Mouse (Mus musculus) embryonic facial prominence, embryonic 13.5 days (tissue): ENCODE results near the gene Kif2a. TPM values are rescaled to one million over a fixed set of nuclear protein-coding genes. Genes with fewer than 3 reads are reported as not detected.
"Not testable (repeated sequence)": the region's sequence is repeated elsewhere in the genome, so short reads cannot be mapped to it uniquely, and the experiment has no call there.

Experiments used
- ATAC-seq: fragments of 200-750 bp; cut with Nextera tagmentation; 2 replicates; pipeline ENCODE4 v1.8.0; 2017; ENCODE audit warnings: low read depth; ENCODE audit not compliant: insufficient number of reproducible peaks, insufficient read depth, low FRiP score, low TSS enrichment
- H3K27ac ChIP-seq: fragments of 300-500 bp; sonication (generic); 2 replicates; pipeline ENCODE4 v1.5.1; 2015; ENCODE audit warnings: moderate library complexity, mild to moderate bottlenecking, inconsistent platforms
- H3K27me3 ChIP-seq: fragments of 300-500 bp; sonication (generic); 2 replicates; pipeline ENCODE4 v1.6.1; 2015; ENCODE audit warnings: mild to moderate bottlenecking, inconsistent platforms
- H3K36me3 ChIP-seq: fragments of 300-500 bp; sonication (generic); 2 replicates; pipeline ENCODE4 v1.6.1; 2015; ENCODE audit warnings: mild to moderate bottlenecking, inconsistent platforms
- H3K4me1 ChIP-seq: fragments of 300-500 bp; sonication (generic); 2 replicates; pipeline ENCODE4 v1.6.1; 2015; ENCODE audit warnings: inconsistent platforms
- H3K4me2 ChIP-seq: fragments of 300-500 bp; sonication (generic); 2 replicates; pipeline ENCODE4 v1.6.1; 2015; ENCODE audit warnings: moderate library complexity, mild to moderate bottlenecking, inconsistent platforms
- H3K4me3 ChIP-seq: fragments of 300-500 bp; sonication (generic); 2 replicates; pipeline ENCODE4 v1.5.1; 2015; ENCODE audit warnings: mild to moderate bottlenecking, inconsistent platforms
- H3K9ac ChIP-seq: fragments of 300-500 bp; sonication (generic); 2 replicates; pipeline ENCODE4 v1.6.1; 2015; ENCODE audit warnings: mild to moderate bottlenecking, inconsistent platforms
- H3K9me3 ChIP-seq: fragments of 300-500 bp; sonication (generic); 2 replicates; pipeline ENCODE4 v1.6.1; 2016; ENCODE audit warnings: inconsistent platforms
- WGBS: fragments of 180-500 bp; shearing (Covaris S2); methylation state at CpG from one replicate; pipeline ENCODE4 v1.1.7; 2015; ENCODE audit warnings: mixed read lengths; 5-methylcytosine and 5-hydroxymethylcytosine counted together
- polyA plus RNA-seq: library from polyadenylated mRNA; unstranded; fragments of >200 nt; fragmentation: Nextera tagmentation; extraction: Ambion mirVana; gene quantifications from 2 replicates; pipeline ENCODE4 v1.2.1, GENCODE M21; 2015

The Kif2a gene
- polyA plus RNA-seq, 1 experiment from 2014 or later: 17.7 TPM

GRCm38 (mm10) chr13:106947583-106947982, 74.3 kb downstream of the Kif2a start:
- no peaks in the 10 kb centered on the region for H3K27me3 ChIP-seq
- no peak overlapping the region; the same call in 1 of the 2 replicates for H3K27ac ChIP-seq
- no peaks in the 10 kb centered on the region for H3K9me3 ChIP-seq
- peak overlapping the region; percentile 95 for H3K4me3 ChIP-seq
- peaks cover 33% of the 10 kb centered on the region for H3K36me3 ChIP-seq
- WGBS: 4% methylated on average over 6 of the region's 6 CpGs
- H3K9ac ChIP-seq: peak overlapping the region; percentile 94
- peak overlapping the region; percentile 73 for H3K4me2 ChIP-seq
- ATAC-seq: no peak
- H3K4me1 ChIP-seq: peaks cover 15% of the 10 kb centered on the region

GRCm38 (mm10) chr13:106946594-106947540, 75.1 kb downstream of the Kif2a start, which contains the start of gene Dimt1:
Gene Dimt1 (plus strand): TSS chr13:106947127.
- H3K27ac ChIP-seq: peak within 1 kb of the TSS; percentile 93
- peak within 1 kb of the TSS; percentile 73 for H3K4me2 ChIP-seq
- H3K36me3 ChIP-seq: peaks cover 25% of the 10 kb centered on the region
- H3K9me3 ChIP-seq: no peaks in the 10 kb centered on the region
- peak within 1 kb of the TSS; percentile 94 for H3K9ac ChIP-seq
- H3K4me1 ChIP-seq: peaks cover 15% of the 10 kb centered on the region
- H3K4me3 ChIP-seq: peak within 1 kb of the TSS; percentile 95
- peak; percentile 97 for ATAC-seq
- WGBS: under 1% methylated on average over 68 of the region's 68 CpGs
- no peaks in the 10 kb centered on the region for H3K27me3 ChIP-seq

- Histone ChIP-seq H3K9me3 (no peaks in the 10 kb centered on the region), H3K27ac (no peak overlapping the region), H3K36me3 (peaks cover 15% of the 10 kb centered on the region), H3K4me3 (no peak overlapping the region), H3K27me3 (no peaks in the 10 kb centered on the region), H3K4me2 (no peak overlapping the region), H3K4me1 (peaks cover 15% of the 10 kb centered on the region), H3K9ac (no peak overlapping the region)
- no peak for ATAC-seq
- 83% methylated on average over 9 of the region's 9 CpGs for WGBS
These were observed 76.4 kb downstream of the Kif2a start for GRCm38 (mm10) chr13:106945518-106945917.

GRCm38 (mm10) chr13:106942721-106943120, 79.2 kb downstream of the Kif2a start:
- H3K4me2 ChIP-seq: no peak overlapping the region
- H3K27ac ChIP-seq: no peak overlapping the region
- no peaks in the 10 kb centered on the region for H3K36me3 ChIP-seq
- H3K9me3 ChIP-seq: no peaks in the 10 kb centered on the region
- no peak for ATAC-seq
- H3K4me3 ChIP-seq: no peak overlapping the region
- H3K27me3 ChIP-seq: no peaks in the 10 kb centered on the region
- H3K4me1 ChIP-seq: peaks cover 2% of the 10 kb centered on the region
- WGBS: 89% methylated on average over 1 of the region's 1 CpGs
- H3K9ac ChIP-seq: no peak overlapping the region

GRCm38 (mm10) chr13:106941211-106941976, 80.5 kb downstream of the Kif2a start:
- Histone ChIP-seq H3K27ac (no peak overlapping the region), H3K4me2 (peak overlapping the region; percentile 41), H3K9ac (no peak overlapping the region), H3K4me1 (peaks cover 3% of the 10 kb centered on the region; the same call in 1 of the 2 replicates), H3K27me3 (no peaks in the 10 kb centered on the region), H3K36me3 (no peaks in the 10 kb centered on the region), H3K4me3 (peak overlapping the region; percentile 24), H3K9me3 (no peaks in the 10 kb centered on the region)
- 20% methylated on average over 7 of the region's 7 CpGs for WGBS
- ATAC-seq: no peak

GRCm38 (mm10) chr13:106937138-106937472, 84.8 kb downstream of the Kif2a start:
- H3K4me1 ChIP-seq: peaks cover 7% of the 10 kb centered on the region
- 26% methylated on average over 7 of the region's 7 CpGs for WGBS
- peak overlapping the region; percentile 100 for H3K4me3 ChIP-seq
- H3K27ac ChIP-seq: peak overlapping the region; percentile 88
- no peak for ATAC-seq
- peak overlapping the region; percentile 94 for H3K9ac ChIP-seq
- no peaks in the 10 kb centered on the region for H3K9me3 ChIP-seq
- H3K4me2 ChIP-seq: peak overlapping the region; percentile 77
- no peaks in the 10 kb centered on the region for H3K27me3 ChIP-seq
- no peaks in the 10 kb centered on the region for H3K36me3 ChIP-seq

- H3K27ac ChIP-seq: peak within 1 kb of the TSS; percentile 88
- WGBS: under 1% methylated on average over 83 of the region's 84 CpGs
- H3K4me1 ChIP-seq: peaks cover 7% of the 10 kb centered on the region
- H3K9ac ChIP-seq: peak within 1 kb of the TSS; percentile 94
- H3K27me3 ChIP-seq: no peaks in the 10 kb centered on the region
- peak; percentile 92 for ATAC-seq
- peak within 1 kb of the TSS; percentile 77 for H3K4me2 ChIP-seq
- H3K9me3 ChIP-seq: no peaks in the 10 kb centered on the region
- peak within 1 kb of the TSS; percentile 100 for H3K4me3 ChIP-seq
- H3K36me3 ChIP-seq: no peaks in the 10 kb centered on the region
These were observed 85.4 kb downstream of the Kif2a start, which contains the start of gene Ipo11 for GRCm38 (mm10) chr13:106936256-106937137. Gene Ipo11 (minus strand): TSS chr13:106936958.

- peak overlapping the region; percentile 94 for H3K9ac ChIP-seq
- no peaks in the 10 kb centered on the region for H3K9me3 ChIP-seq
- WGBS: 7% methylated on average over 9 of the region's 9 CpGs
- peaks cover 7% of the 10 kb centered on the region for H3K4me1 ChIP-seq
- no peaks in the 10 kb centered on the region for H3K27me3 ChIP-seq
- peak overlapping the region; percentile 100 for H3K4me3 ChIP-seq
- H3K36me3 ChIP-seq: no peaks in the 10 kb centered on the region
- peak overlapping the region; percentile 77 for H3K4me2 ChIP-seq
- H3K27ac ChIP-seq: 0 out of 2 replicates have a peak overlapping the region, but pooled peaks have one; percentile 88
- ATAC-seq: no peak
These were observed 86.1 kb downstream of the Kif2a start for GRCm38 (mm10) chr13:106935871-106936255.

GRCm38 (mm10) chr13:106929201-106929600, 92.7 kb downstream of the Kif2a start:
- no peaks in the 10 kb centered on the region for H3K27me3 ChIP-seq
- no peak overlapping the region for H3K4me2 ChIP-seq
- no peak overlapping the region for H3K4me3 ChIP-seq
- no peaks in the 10 kb centered on the region for H3K4me1 ChIP-seq
- H3K36me3 ChIP-seq: peaks cover 22% of the 10 kb centered on the region
- no peak for ATAC-seq
- H3K27ac ChIP-seq: no peak overlapping the region
- 84% methylated on average over 2 of the region's 2 CpGs for WGBS
- H3K9ac ChIP-seq: no peak overlapping the region
- H3K9me3 ChIP-seq: peaks cover 8% of the 10 kb centered on the region

GRCm38 (mm10) chr13:106928296-106928695, 93.6 kb downstream of the Kif2a start:
- no peak overlapping the region for H3K4me3 ChIP-seq
- no peaks in the 10 kb centered on the region for H3K4me1 ChIP-seq
- H3K4me2 ChIP-seq: no peak overlapping the region
- no peak overlapping the region for H3K27ac ChIP-seq
- 96% methylated on average over 4 of the region's 4 CpGs for WGBS
- ATAC-seq: no peak
- no peak overlapping the region for H3K9ac ChIP-seq
- H3K9me3 ChIP-seq: peaks cover 8% of the 10 kb centered on the region
- no peaks in the 10 kb centered on the region for H3K27me3 ChIP-seq
- H3K36me3 ChIP-seq: peaks cover 27% of the 10 kb centered on the region

- not testable (repeated sequence) for H3K9ac ChIP-seq, H3K4me2 ChIP-seq, H3K9me3 ChIP-seq, H3K27ac ChIP-seq, H3K4me1 ChIP-seq, ATAC-seq, H3K4me3 ChIP-seq, H3K27me3 ChIP-seq
- WGBS: 97% methylated on average over 3 of the region's 3 CpGs
- peaks cover 46% of the 10 kb centered on the region for H3K36me3 ChIP-seq
These were observed 96.0 kb downstream of the Kif2a start for GRCm38 (mm10) chr13:106925921-106926320.
